Mouse (Mus musculus): Measurements from ENCODE around the gene Wdr48.

The Wdr48 gene

DNA sequence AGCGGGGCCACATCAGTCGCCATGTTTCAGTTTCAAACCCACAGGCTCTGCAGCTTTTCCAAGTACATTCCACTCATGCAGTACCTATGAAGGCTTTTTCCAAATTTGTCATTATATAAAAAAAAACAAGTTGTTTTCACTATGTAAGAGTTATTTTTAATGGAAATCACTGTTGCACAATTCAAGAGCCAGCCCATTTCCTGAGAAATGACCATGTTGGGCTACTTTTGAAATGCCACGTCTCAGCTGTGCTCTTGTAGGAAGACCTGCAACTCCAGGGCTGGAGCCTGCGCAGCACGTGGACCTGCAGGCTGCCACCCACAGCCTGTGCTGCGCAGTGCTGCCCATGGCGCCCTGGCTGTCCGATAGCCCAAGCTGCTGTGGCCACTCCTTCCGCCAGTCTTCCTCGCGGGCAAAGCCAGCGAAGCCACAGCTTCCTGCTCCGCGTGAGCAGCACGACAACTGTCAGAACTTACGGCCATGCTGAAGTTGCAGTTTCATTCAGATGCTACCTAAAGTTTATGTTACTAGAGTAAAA lies 30.5 kb downstream of the Wdr48 start:
- DNase-seq (ENCODE audit: low spot score): no peak

DNA sequence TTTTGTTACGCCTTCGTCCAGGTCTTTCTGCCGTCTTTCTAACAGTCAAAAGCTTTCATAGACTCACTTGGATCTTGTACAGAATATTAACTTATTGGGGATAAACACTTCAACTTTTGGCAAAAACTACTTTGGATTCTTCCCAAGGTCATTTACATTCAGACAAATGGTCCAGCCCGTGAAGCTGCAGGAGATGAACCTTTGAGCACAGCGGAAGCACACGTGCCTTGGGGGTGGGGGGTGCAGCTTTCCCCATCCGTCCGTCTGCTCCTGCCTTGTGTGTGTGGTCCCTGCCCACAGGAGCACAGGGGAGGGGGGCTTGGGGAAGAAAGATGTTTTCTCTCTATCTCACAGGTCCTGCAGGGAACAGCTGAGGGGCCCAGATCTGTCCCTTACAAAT lies 31.1 kb downstream of the Wdr48 start:
- no peak for DNase-seq (ENCODE audit: low spot score)

DNA sequence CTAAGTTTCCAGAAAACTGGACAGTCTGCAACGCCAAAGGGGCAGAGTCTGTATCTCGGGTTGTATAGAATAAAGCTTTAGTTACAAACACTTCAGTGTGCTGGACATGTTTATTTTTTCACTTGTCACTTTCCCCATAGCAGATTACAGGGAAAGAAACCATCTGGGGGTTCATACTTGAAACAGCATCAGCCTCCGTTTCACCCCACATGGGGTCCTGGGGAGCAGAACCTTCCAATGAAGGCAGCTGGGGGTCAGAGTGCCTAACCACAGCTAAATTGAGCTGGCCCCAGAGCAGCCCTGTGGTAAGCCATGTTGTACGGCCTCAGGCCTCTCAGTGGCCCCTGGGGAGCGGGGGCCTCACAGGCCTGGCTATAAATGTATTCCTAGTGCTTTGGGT lies 31.8 kb downstream of the Wdr48 start:
- DNase-seq (ENCODE audit: low spot score): no peak

DNA sequence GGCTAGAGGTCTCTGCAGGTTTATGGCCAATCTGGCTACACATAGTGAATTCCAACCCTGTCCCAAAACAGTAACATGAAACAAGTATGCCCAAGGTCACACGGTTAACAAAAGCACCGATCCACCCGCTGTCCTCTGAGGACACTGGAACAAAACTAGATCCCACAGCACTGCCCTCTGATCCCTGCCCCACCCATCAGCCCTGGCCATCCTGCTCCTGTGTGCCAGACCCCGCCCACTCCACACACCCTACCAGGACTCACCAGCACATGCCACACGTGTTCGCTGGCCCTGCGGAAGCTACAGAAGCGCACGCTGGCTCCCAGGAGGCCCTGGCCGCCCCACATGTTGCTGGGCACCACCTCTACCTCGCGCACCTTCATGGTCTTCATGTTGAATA lies 37.7 kb downstream of the Wdr48 start:
- no peak for DNase-seq (ENCODE audit: low spot score)

DNA sequence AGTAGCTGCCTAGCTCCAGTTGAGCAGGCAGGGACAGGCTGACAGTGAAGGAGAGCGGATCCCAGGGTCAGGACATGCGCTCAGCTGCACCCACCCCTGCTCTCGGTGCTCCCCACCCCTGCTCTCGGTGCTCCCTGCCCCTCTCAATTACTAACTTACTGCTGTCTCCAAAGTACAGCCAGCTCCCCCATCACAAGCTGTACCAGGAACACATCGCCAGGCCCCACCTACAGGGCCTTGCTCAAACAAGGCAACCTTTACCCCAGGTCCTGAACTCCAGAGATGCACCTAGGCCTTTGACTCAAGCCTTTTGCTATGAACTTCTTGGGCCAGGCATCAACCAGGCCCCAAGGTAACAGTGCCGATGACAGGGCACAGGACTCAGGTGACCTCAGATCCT lies 39.0 kb downstream of the Wdr48 start:
- DNase-seq (ENCODE audit: low spot score): no peak

DNA sequence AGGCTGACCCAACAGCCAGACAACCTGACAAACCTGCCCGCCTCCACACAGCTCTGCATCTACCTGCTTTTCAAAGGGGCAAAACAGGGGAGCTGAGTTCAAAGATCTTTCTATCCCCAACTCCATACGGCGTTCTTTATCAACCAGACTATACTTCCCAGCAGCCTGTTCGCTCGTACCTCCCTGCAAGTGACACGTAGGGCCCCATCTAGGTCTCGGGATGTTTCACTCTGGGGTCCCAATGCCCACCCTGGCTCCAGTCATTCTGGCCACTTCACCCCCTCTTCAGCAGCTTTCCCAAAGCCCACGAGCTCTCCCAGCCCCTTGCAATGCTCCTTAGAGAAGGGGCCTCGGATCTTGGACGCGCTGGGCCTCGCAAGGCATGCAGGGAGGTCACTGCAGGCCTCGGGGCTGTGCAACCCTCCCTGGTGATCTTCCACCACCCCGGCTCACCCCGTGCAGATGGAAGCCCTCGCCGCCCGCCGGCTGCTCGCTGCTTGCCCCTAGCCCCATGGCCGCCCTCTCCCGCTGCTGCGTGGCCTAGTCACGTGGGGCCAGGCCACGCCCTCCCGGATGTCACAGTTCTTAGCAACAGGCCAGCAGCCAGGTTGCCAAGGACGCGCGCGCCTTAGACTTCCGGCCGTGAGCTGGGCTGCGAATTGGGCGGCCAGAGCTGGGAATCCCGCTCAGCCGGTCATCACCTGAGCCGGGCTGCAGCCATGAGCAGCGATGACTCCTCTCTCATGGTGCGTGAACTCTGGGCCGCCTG lies 42.5 kb downstream of the Wdr48 start, which contains the start of the genes Gorasp1 and Ttc21a:
Gene Gorasp1 (minus strand): TSS at position 561 of the 769 bp plus-strand sequence.
Gene Ttc21a (plus strand): TSS at position 602 of the 769 bp plus-strand sequence.
- peak; percentile 94 for DNase-seq (ENCODE audit: low spot score)

DNA sequence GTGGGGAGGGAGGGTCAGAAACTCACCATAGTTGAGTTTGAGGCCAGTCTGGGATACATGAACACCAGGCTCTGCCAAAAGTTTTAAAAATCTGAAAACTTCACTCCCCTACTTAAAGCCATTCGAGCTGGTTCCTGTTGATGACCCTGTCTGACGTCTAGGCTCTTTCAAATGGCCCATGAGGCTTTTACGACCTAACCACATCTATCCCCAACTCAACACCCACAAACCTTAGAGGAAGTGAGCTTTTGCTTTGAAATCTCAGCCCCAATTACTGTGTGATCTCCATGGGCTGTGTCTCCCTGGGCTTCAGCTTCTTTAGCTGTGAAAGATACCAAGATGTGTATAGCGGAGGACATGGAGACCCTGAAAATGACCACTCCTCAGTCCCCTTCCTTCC lies 43.8 kb downstream of the Wdr48 start:
- no peak for DNase-seq (ENCODE audit: low spot score)

DNA sequence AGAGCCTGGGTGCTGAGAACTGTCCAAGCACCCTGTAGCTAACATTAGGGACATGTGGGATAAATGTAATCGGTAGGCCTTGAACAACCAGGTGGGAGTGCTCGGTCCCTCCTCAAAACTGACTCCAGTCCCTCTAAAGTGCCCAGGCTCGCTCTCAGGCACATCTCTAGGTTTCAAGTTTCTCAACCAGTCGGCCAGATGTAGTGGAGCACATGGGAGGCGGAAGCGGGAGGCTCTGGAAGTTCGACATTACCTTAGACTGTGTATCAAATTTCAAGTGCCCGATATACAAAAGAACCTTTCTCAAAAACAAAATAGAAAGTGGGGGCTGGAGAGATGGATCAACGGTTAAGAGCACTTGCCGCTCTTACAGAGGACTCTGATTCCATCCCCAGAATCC lies 45.0 kb downstream of the Wdr48 start:
- DNase-seq (ENCODE audit: low spot score): no peak

DNA sequence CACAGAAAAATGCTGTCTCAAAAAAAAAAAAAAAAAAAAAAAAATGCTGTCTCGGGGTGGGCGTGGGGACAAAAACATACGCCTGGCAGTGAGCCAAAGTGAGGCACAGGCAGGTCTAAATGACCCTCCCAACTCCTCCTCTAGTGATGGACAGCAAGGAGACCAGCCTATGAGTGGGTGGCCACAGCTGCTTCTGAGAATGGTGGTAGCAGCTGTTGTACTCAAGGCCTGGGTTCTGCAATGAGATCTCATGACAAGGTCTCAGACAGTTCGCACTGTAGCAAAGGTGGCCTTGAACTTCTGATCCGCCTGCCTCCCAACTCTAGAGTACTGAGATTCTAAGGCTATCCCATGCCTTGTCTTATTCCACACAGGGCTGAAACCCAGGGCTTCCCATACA lies 46.7 kb downstream of the Wdr48 start:
- DNase-seq (ENCODE audit: low spot score): no peak

DNA sequence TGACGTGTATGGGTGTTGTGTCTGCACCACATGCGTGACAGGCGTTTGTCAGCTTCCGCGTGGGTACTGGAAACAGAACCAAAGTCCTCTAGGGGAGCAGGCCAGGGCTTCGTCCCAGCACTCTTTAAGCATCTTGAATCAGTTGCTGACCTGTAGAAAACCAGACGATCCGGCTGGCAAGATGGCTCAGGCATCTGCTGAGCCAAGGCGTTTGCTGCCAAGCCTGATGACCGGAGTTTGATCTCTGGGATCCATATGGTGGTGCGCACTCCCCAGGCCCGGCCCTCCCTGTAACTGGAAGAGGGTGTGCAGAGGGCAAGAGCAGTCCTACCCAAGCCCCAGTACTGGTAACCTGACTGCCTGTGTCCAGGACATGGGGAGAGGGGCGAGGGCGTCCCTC lies 47.2 kb downstream of the Wdr48 start:
- no peak for DNase-seq (ENCODE audit: low spot score)

DNA sequence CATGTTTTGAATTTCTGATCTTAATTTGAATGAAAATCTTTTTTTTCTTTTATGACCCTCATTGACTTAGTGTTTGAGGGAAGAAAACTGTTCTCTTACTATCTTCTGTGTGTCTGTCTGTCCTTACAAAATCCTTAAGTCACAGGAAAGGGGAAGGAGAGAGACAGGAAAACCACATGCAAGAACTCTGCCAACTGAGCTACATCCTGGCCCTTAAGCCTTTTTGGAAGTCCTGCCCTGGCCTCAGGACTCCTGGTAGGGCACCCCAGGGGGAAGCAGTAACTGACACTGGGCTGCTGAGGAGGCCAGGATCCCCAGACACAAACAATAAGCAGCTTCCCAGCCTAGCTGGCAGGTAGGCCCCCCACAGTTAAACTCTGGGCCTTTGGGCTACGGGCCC lies 48.6 kb downstream of the Wdr48 start:
- no peak for DNase-seq (ENCODE audit: low spot score)

DNA sequence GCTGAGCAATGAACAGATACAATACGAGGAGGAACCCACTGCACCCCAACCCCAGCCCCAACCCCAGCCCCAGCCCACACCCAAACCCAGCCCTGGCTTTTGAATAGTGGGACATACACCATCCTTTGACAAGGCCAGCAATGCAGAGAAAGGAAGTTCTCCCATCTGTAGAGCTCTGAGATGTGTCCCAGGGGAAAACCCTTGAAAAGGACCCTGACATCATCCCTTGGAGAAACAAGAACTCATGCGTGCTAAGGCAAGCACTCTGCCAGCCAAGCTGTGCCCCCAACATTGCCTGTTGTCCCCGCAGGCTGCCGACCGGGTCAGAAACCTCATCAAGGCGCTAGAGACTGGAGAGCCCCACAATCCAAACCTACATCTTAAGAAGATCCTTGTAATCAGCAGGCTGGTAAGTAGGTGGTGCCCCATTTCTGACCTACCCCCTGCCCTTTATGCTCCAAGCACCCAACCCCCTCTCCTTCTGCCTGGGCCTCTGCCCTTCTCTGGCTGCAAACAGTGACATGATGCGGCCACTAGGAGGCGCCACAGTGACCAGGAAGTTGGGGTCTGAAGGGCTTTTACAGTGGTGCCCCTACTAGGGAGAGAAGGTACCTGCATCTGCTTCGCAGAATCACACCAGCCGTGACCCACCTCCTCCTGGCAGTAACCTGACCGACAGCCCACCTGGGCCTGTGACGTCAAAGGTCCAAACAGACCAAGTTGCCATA lies 50.7 kb downstream of the Wdr48 start:
- DNase-seq (ENCODE audit: low spot score): no peak

DNA sequence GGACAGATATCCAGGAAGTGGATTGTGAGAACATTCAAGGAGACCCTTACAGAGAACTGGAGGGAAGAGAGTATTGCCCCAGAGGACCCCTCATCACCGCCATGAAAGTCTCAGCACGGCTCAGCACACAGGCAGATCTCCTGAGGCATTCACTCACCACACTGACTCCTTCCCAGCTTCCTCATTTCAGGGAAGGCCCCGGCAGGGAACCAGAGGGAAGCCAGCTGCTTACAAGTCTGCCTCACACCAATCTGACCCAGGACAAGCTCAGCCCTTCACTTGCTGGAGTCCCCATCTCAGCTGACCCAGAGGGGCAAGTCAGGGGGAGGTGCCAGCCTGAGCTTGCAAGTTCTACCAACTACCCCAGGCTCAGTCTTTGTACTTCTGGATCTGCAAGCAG lies 54.1 kb downstream of the Wdr48 start:
- no peak for DNase-seq (ENCODE audit: low spot score)

DNA sequence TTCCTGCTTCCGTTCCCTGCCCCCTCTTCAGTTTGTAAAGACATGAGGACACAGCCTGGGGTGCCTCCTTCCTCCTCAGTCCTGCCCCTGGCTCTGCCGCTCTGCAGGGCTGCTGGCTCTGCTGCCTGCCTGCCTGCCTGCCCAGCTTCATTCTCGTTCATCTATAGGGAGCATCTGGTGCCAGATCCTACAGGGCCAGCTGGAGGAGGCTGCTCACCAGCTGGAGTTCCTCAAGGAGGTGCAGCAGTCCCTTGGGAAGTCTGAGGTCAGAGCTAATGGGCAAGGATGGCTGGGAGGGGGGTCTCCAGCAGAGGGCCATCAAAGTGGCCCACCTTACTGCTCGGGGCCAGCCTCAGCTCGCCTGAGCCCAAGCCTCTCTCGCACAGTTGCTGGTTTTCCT lies 55.8 kb downstream of the Wdr48 start:
- DNase-seq (ENCODE audit: low spot score): no peak

DNA sequence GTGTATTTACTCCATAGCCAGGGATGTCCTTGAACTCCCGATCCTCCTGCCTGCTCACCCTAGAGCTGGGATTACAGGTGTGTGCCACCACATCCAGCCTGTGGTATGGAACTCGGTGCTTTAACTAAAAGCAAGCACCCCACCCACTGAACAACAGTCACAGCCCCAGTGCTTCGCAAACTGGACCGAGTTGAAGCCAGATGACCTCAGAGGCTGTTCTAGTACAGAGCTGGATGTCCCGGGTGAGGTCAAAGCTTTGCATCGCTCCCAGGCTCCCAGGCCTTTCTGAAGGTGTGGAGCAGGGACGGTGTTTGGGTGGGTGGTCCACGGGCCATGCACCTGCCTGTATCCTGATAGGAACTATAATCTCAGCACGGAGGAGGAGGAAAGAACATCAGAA lies 56.7 kb downstream of the Wdr48 start:
- DNase-seq (ENCODE audit: low spot score): no peak

DNA sequence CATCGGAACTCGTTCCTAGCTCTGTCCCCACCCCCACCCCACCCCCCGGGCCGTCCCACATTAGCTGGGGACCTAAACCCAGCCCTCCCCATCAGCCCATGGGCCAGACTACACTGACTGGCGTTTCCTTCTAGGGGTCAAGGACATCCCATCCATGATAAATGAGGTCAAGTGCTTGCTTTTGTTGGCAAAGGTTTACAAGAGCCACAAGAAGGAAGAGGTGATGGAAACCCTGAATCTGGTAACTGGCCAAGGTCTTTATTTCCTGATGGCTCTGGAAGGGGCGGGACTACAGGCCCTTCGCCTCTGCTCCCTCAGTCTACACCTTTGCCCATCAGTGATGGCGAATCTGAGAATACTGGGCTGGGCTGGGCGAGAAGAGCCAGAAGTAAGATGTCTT lies 64.2 kb downstream of the Wdr48 start:
- no peak for DNase-seq (ENCODE audit: low spot score)

DNA sequence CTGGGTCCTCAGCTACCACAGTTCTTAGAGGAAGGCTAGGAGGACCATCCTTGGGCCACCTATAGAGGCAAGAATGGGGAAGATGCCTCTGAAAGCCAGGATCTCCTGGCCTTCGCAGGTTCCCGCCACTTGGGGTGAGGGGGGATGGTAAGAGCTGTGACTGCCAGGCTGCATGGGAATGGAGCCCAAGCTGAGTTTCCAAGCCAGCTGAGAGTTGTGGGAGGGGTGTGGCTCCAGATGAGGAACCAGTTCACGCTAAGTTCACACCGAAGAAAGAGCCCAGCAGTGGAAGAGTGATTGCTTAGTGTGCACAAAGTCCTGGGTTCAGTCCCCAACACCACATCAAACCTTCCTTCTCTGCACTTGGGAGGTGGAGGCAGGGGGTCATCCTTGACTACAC lies 67.5 kb downstream of the Wdr48 start:
- no peak for DNase-seq (ENCODE audit: low spot score)

DNA sequence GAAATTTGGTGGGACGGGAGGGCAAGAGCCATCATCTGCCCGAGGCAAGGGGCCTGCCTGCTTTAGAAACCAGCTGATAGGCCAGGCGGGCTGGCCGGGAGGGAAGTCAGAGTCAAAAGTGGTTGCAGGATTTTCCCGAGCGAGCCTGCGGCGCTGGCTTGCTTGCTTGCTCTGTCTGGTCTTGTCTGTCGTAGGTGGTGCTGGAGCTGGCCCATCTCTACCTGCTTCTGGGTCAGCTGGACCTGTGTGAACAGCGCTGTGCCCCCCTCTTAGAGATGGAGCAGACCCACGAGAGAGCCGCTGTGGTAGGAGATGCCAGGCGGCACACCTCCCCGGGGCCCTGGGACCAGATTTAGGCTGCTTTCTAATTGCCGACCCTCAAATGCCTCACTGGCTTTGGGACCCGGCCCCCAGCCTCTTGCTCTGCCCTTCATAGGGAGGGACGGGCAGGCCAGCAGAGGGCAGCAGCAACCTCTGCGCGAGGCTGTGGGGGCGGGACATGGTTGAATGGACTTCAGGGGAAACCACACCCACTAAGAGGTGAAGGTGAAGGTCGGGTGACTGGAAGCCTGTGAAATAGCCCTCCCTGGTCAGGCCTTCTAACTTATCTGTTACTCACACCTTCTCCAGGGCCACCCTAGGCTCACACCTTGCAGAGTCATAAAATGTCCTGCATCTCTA lies 68.4 kb downstream of the Wdr48 start:
- peak; percentile 63 for DNase-seq (ENCODE audit: low spot score)

DNA sequence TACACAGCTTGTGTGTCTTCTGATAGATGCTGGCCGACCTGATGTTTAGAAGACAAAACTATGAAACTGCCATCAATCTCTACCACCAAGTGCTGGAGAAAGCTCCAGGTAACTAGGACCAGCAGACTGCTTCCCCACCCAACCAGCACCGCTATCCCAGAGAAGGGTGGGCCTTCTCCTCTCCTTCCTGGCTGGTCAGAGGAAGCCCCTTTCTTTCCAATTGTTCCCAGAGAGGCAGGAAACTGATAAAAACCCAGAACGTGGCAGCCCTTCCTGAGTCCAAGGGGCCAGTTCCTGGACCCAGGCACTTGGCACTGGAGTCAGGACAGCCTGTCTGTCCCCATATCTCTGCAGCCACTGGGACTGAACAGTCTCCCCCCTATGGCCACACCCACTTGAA lies 69.5 kb downstream of the Wdr48 start:
- DNase-seq (ENCODE audit: low spot score): no peak

DNA sequence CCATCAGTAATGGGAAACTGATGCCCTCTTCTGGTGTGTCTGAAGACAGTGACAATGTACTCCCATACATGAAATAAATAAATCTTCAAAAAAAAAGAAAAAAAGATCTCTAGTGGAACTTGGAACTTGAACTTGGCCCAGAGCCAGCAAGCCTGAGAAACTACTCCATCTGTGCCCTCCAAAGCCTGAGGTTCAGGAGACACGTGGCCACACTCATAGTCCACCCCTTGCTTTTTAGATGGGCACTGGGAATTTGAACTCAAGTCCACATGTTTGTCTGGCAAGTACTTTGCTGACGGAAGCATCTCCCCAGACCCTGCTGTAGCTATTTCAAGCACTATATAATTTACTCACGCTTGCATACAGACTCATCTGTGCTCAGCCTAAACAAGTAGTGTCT lies 70.5 kb downstream of the Wdr48 start:
- DNase-seq (ENCODE audit: low spot score): no peak

DNA sequence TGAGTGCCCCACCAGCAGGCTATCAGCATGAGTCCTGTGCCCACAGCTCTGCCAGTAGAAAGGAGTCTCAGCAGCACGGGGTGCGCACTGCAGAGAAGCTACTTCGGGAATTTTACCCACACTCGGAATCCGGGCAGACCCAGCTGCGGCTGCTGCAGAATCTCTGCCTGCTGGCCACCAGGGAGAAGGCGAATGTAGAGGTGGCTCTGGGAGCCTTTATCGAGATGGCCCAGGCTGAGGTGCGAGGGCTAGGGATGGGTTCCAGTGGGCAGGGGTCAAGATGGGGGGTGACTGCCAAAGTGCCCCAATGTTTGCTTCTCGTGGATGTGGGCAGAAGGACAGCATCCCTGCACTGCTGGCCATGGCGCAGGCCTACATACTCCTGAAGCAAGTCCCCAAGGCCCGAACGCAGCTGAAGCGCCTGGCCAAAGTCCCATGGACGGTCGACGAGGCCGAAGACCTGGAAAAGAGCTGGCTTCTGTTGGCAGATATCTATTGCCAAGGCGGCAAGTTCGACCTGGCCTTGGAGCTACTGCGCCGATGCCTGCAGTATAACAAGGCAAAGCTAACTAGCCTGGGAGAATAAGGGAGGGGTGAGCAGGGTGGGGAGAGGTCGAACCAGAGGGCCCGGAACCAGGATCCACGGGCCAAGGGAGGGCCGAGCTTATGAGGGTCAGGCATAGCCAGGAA lies 71.7 kb downstream of the Wdr48 start:
- no peak for DNase-seq (ENCODE audit: low spot score)

DNA sequence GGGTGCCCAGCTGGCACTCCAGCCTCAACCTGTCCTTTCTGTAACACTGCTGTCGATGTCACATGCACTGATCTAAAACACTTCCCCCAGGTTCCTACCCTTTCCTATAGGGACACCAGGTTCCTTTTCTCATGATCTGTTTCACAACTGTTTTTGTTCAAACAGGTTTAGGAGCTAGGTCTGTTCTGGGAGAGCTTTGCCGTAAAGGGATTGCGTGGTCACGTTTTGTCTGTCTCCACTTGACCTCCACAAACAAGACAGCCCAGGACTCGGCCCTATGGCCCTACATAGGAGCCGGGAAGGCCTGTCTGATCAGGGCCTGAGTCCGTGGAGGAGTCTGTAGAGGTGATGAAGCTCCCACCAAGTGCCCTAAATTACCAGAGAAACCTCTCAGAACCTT lies 75.1 kb downstream of the Wdr48 start:
- no peak for DNase-seq (ENCODE audit: low spot score)
